Mouse (Mus musculus): ENCODE data around the gene Mars. TPM values are rescaled to one million over a fixed set of nuclear protein-coding genes. Genes with fewer than 3 reads are reported as not detected.

The Mars gene
- polyA plus RNA-seq, 1 experiment from 2014 or later: 249 TPM

DNA sequence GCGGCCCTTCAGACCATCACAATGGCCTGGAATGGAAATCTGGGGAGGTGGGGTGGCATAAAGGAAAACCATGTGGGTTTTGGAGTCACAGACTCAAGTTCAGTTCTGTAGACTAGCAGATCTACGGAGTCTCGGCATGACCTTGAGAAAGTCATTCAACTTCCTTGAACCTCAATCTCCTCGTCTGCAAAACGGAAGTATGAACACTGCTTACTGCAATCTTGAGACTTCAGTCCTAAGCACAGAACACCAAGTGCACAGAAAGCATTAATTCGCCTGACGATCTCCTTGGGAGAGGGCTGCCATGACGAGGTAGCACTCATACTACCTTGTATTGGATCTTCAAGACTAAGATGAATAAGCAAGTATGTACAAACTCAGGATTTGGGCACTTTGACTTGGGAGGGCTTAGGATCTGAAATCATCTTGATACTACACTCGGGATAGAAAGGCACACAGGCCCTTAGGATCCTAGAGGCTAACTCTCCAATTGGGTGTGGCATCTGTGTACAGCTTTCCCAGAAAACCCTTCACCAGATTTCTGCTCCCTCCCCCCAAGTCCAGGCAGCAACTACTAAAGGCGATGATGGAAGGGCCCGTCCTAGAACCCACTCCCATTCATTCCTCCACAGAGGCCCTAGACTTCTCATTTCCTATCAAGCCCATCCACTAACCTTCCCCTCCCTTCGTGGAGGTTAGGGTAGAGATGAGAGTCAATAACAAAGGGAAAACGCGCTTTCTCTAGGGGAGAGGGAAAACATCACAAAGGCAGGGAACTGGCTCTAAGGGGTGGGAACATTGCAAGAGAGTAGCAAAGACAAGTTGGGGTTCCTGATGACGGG lies 49.7 kb downstream of the Mars start:
- Histone ChIP-seq H3K36me3 (ENCODE audit: control insufficient read depth, insufficient read depth, low read length) (no peaks in the 10 kb centered on the region), H3K4me1 (replicated peaks; ENCODE audit: control insufficient read depth, insufficient read depth, low read length) (peaks cover 8% of the 10 kb centered on the region), H3K4me3 (ENCODE audit: low read depth, low read length) (peak overlapping the region; percentile 52; the same call in 1 of the 2 replicates), H3K27ac (ENCODE audit: low read depth, low read length) (no peak overlapping the region), H3K27me3 (replicated peaks; ENCODE audit: control insufficient read depth, insufficient read depth, low read length) (peaks cover 25% of the 10 kb centered on the region), H3K9ac (ENCODE audit: low read depth, low read length) (no peak overlapping the region), H3K9me3 (ENCODE audit: control insufficient read depth, low read length) (no peaks in the 10 kb centered on the region), H3K4me2 (peak overlapping the region; percentile 91; the same call in 1 of the 2 replicates)
- no peak for DNase-seq (ENCODE audit: low spot score)
- no peak for ATAC-seq (replicated peaks; ENCODE audit: low FRiP score)
- 66% methylated on average over 15 of the region's 15 CpGs for WGBS

DNA sequence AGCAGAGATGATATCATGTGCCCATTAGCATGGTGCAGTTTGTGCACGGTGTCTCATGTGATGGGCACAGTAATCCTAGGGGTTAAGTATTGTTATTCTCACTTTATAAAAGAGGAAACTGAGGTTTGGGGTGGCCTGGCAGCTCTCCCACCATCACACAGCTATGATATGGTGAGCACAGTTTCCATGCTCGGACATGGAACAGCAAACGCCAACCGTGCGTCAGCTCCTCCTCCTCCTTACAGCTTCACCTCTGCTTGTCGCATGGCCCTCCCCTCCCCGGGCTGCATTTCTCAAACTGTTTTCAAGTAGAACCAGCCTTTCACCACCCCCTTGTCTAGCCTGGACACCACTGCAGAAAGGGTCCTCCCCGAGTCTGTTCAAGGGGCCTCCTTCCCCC lies 53.1 kb downstream of the Mars start:
- DNase-seq (ENCODE audit: low spot score) (no peak), ATAC-seq (replicated peaks; ENCODE audit: low FRiP score) (no peak)
- 79% methylated on average over 8 of the region's 8 CpGs for WGBS
- Histone ChIP-seq H3K27me3 (replicated peaks; ENCODE audit: control insufficient read depth, insufficient read depth, low read length) (peaks cover 18% of the 10 kb centered on the region), H3K36me3 (ENCODE audit: control insufficient read depth, insufficient read depth, low read length) (no peaks in the 10 kb centered on the region), H3K27ac (ENCODE audit: low read depth, low read length) (no peak overlapping the region), H3K9me3 (ENCODE audit: control insufficient read depth, low read length) (no peaks in the 10 kb centered on the region), H3K9ac (ENCODE audit: low read depth, low read length) (no peak overlapping the region), H3K4me2 (no peak overlapping the region), H3K4me3 (ENCODE audit: low read depth, low read length) (no peak overlapping the region), H3K4me1 (replicated peaks; ENCODE audit: control insufficient read depth, insufficient read depth, low read length) (peaks cover 6% of the 10 kb centered on the region; the same call in 1 of the 2 replicates)

GRCm38 (mm10) chr10:127257790-127258189 lies 53.8 kb downstream of the Mars start:
- no peaks in the 10 kb centered on the region for H3K36me3 ChIP-seq (ENCODE audit: control insufficient read depth, insufficient read depth, low read length)
- DNase-seq (ENCODE audit: low spot score) (no peak), ATAC-seq (replicated peaks; ENCODE audit: low FRiP score) (no peak)
- no peak overlapping the region for H3K27ac ChIP-seq (ENCODE audit: low read depth, low read length)
- H3K4me3 ChIP-seq (ENCODE audit: low read depth, low read length): no peak overlapping the region
- 75% methylated on average over 6 of the region's 6 CpGs for WGBS
- no peak overlapping the region for H3K9ac ChIP-seq (ENCODE audit: low read depth, low read length)
- peaks cover 11% of the 10 kb centered on the region for H3K27me3 ChIP-seq (replicated peaks; ENCODE audit: control insufficient read depth, insufficient read depth, low read length)
- H3K4me2 ChIP-seq: no peak overlapping the region
- peaks cover 3% of the 10 kb centered on the region; the same call in 1 of the 2 replicates for H3K4me1 ChIP-seq (replicated peaks; ENCODE audit: control insufficient read depth, insufficient read depth, low read length)
- H3K9me3 ChIP-seq (ENCODE audit: control insufficient read depth, low read length): no peaks in the 10 kb centered on the region

DNA sequence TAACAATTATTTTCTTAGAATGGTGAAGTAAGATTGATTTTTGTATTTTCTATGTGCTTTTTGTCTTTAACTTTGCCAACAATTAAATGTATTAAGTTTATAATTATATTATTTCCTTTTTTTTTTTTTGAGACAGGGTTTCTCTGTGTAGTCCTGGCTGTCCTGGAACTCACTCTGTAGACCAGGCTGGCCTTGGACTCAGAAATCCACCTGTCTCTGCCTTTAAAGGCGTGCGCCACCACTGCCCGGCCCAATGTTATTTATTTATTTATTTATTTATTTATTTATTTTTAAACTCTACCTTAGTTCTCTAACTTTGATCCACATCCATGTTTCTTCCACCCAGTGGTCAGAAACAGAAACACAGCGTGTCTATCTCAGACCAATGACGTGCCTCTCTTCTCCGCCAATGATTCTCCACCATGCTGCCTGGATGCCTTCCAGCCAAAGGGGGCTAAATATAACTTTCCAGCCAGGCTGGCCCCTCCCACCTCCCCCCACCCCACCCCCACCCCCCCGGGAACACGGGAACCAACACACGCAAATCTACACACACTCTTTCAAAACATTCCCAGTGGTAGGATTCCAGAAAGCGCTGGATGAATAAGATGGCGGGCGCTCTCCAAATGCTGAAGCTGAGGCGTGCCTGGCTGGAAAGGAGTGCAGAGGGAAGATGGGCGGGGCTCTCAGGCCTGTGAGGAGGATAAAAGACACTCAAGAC lies 55.8 kb downstream of the Mars start:
- ATAC-seq (replicated peaks; ENCODE audit: low FRiP score) (no peak), DNase-seq (ENCODE audit: low spot score) (peak; percentile 65)
- H3K4me2 ChIP-seq: peak overlapping the region; percentile 7; the same call in 1 of the 2 replicates
- no peak overlapping the region for H3K4me3 ChIP-seq (ENCODE audit: low read depth, low read length)
- 24% methylated on average over 14 of the region's 14 CpGs for WGBS
- no peaks in the 10 kb centered on the region for H3K4me1 ChIP-seq (replicated peaks; ENCODE audit: control insufficient read depth, insufficient read depth, low read length)
- no peak overlapping the region for H3K27ac ChIP-seq (ENCODE audit: low read depth, low read length)
- no peak overlapping the region for H3K9ac ChIP-seq (ENCODE audit: low read depth, low read length)
- no peaks in the 10 kb centered on the region for H3K9me3 ChIP-seq (ENCODE audit: control insufficient read depth, low read length)
- H3K27me3 ChIP-seq (replicated peaks; ENCODE audit: control insufficient read depth, insufficient read depth, low read length): no peaks in the 10 kb centered on the region
- H3K36me3 ChIP-seq (ENCODE audit: control insufficient read depth, insufficient read depth, low read length): no peaks in the 10 kb centered on the region

- DNase-seq (ENCODE audit: low spot score): no peak
- 55% methylated on average over 5 of the region's 5 CpGs for WGBS
- Histone ChIP-seq H3K4me1 (replicated peaks; ENCODE audit: control insufficient read depth, insufficient read depth, low read length) (no peaks in the 10 kb centered on the region), H3K9me3 (ENCODE audit: control insufficient read depth, low read length) (no peaks in the 10 kb centered on the region), H3K9ac (ENCODE audit: low read depth, low read length) (no peak overlapping the region), H3K27ac (ENCODE audit: low read depth, low read length) (no peak overlapping the region), H3K27me3 (replicated peaks; ENCODE audit: control insufficient read depth, insufficient read depth, low read length) (no peaks in the 10 kb centered on the region; the same call in 1 of the 2 replicates), H3K4me2 (no peak overlapping the region), H3K36me3 (ENCODE audit: control insufficient read depth, insufficient read depth, low read length) (no peaks in the 10 kb centered on the region), H3K4me3 (ENCODE audit: low read depth, low read length) (no peak overlapping the region)
- ATAC-seq (replicated peaks; ENCODE audit: low FRiP score): no peak
Observed at GRCm38 (mm10) chr10:127250810-127251209, 60.8 kb downstream of the Mars start.

Other genes starting within 250 kb of the Mars start
- gene Cdk4, start 248.3 kb downstream of the Mars start, polyA plus RNA-seq (2014; fragmentation: Nextera tagmentation; extraction: Ambion mirVana): 1,533 and 1,539 TPM in 2 replicates
- gene Tspan31, start 241.5 kb downstream of the Mars start, polyA plus RNA-seq (2014; fragmentation: Nextera tagmentation; extraction: Ambion mirVana): 112 and 121 TPM in 2 replicates
- 2.2 and 2.3 TPM in 2 replicates for gene Agap2, start 236.5 kb downstream of the Mars start, polyA plus RNA-seq (2014; fragmentation: Nextera tagmentation; extraction: Ambion mirVana)
- gene Os9, start 190.7 kb downstream of the Mars start, polyA plus RNA-seq (2014; fragmentation: Nextera tagmentation; extraction: Ambion mirVana): 51.2 and 54.7 TPM in 2 replicates
- gene B4galnt1, start 146.6 kb downstream of the Mars start, polyA plus RNA-seq (2014; fragmentation: Nextera tagmentation; extraction: Ambion mirVana): 21.6 and 26.3 TPM in 2 replicates
- gene Slc26a10, start 131.1 kb downstream of the Mars start, polyA plus RNA-seq (2014; fragmentation: Nextera tagmentation; extraction: Ambion mirVana): 3.6 and 5.2 TPM in 2 replicates
- gene Arhgef25, start 121.7 kb downstream of the Mars start, polyA plus RNA-seq (2014; fragmentation: Nextera tagmentation; extraction: Ambion mirVana): 28.3 and 30.2 TPM in 2 replicates
- 64.0 and 70.8 TPM in 2 replicates for gene Dtx3, start 116.1 kb downstream of the Mars start, polyA plus RNA-seq (2014; fragmentation: Nextera tagmentation; extraction: Ambion mirVana)
- gene Pip4k2c, start 100.2 kb downstream of the Mars start, polyA plus RNA-seq (2014; fragmentation: Nextera tagmentation; extraction: Ambion mirVana): 43.1 and 43.4 TPM in 2 replicates
- 1.3 and 1.4 TPM in 2 replicates for gene Kif5a, start 48.4 kb downstream of the Mars start, polyA plus RNA-seq (2014; fragmentation: Nextera tagmentation; extraction: Ambion mirVana)
- 135 TPM in 2 replicates for gene Dctn2, start 45.4 kb downstream of the Mars start, polyA plus RNA-seq (2014; fragmentation: Nextera tagmentation; extraction: Ambion mirVana)
- gene Mbd6, start 22.8 kb downstream of the Mars start, polyA plus RNA-seq (2014; fragmentation: Nextera tagmentation; extraction: Ambion mirVana): 14.2 and 19.0 TPM in 2 replicates
- 22.0 and 24.4 TPM in 2 replicates for gene Arhgap9, start 10.2 kb upstream of the Mars start, polyA plus RNA-seq (2014; fragmentation: Nextera tagmentation; extraction: Ambion mirVana)
- 2.1 and 2.2 TPM in 2 replicates for gene Gli1, start 30.2 kb upstream of the Mars start, polyA plus RNA-seq (2014; fragmentation: Nextera tagmentation; extraction: Ambion mirVana)
- 0.04 and 0.09 TPM in 2 replicates for gene Inhbe, start 42.6 kb upstream of the Mars start, polyA plus RNA-seq (2014; fragmentation: Nextera tagmentation; extraction: Ambion mirVana)
- 1.1 and 1.4 TPM in 2 replicates for gene Inhbc, start 58.6 kb upstream of the Mars start, polyA plus RNA-seq (2014; fragmentation: Nextera tagmentation; extraction: Ambion mirVana)
- gene R3hdm2, start 68.5 kb upstream of the Mars start, polyA plus RNA-seq (2014; fragmentation: Nextera tagmentation; extraction: Ambion mirVana): 25.4 and 33.8 TPM in 2 replicates
- gene Stac3, start 189.9 kb upstream of the Mars start, polyA plus RNA-seq (2014; fragmentation: Nextera tagmentation; extraction: Ambion mirVana): 0.32 and 0.39 TPM in 2 replicates
- gene Ndufa4l2, start 203.2 kb upstream of the Mars start, polyA plus RNA-seq (2014; fragmentation: Nextera tagmentation; extraction: Ambion mirVana): 34.2 TPM in 2 replicates
- 261 and 286 TPM in 2 replicates for gene Shmt2, start 210.7 kb upstream of the Mars start, polyA plus RNA-seq (2014; fragmentation: Nextera tagmentation; extraction: Ambion mirVana)
- 0.56 TPM in 1 of 2 replicates, not detected in the other for gene Nxph4, start 222.8 kb upstream of the Mars start, polyA plus RNA-seq (2014; fragmentation: Nextera tagmentation; extraction: Ambion mirVana)